Mouse (Mus musculus) liver, embryonic 12.5 days (tissue): ENCODE results near the gene Itprid2. TPM values are rescaled to one million over a fixed set of nuclear protein-coding genes. Genes with fewer than 3 reads are reported as not detected.
"Not testable (repeated sequence)": the region's sequence is repeated elsewhere in the genome, so short reads cannot be mapped to it uniquely, and the experiment has no call there.

Source experiments
- ATAC-seq: fragments of 200-750 bp; cut with Nextera tagmentation; 2 replicates; pipeline ENCODE4 v1.8.0; 2017; ENCODE audit warnings: moderate number of reproducible peaks, mild to moderate bottlenecking, moderate library complexity
- H3K27ac ChIP-seq: fragments of 300-500 bp; sonication (generic); 2 replicates; pipeline ENCODE4 v1.5.1; 2016; ENCODE audit warnings: mild to moderate bottlenecking
- H3K27me3 ChIP-seq: fragments of 300-500 bp; sonication (generic); replicated peaks from 2 replicates; pipeline ENCODE4 v1.6.1; 2016; ENCODE audit warnings: mild to moderate bottlenecking, moderate library complexity
- H3K36me3 ChIP-seq: fragments of 300-500 bp; sonication (generic); 2 replicates; pipeline ENCODE4 v1.6.1; 2016; ENCODE audit warnings: mild to moderate bottlenecking, moderate library complexity
- H3K4me1 ChIP-seq: fragments of 300-500 bp; sonication (generic); 2 replicates; pipeline ENCODE4 v1.6.1; 2016
- H3K4me2 ChIP-seq: fragments of 300-500 bp; sonication (generic); 2 replicates; pipeline ENCODE4 v1.6.1; 2016; ENCODE audit warnings: mild to moderate bottlenecking, moderate library complexity
- H3K4me3 ChIP-seq: fragments of 300-500 bp; sonication (generic); 2 replicates; pipeline ENCODE4 v1.5.1; 2016; ENCODE audit warnings: mild to moderate bottlenecking, moderate library complexity
- H3K9ac ChIP-seq: fragments of 300-500 bp; sonication (generic); 2 replicates; pipeline ENCODE4 v1.6.1; 2016; ENCODE audit warnings: mild to moderate bottlenecking, moderate library complexity
- H3K9me3 ChIP-seq: fragments of 300-500 bp; sonication (generic); replicated peaks from 2 replicates; pipeline ENCODE4 v1.6.1; 2016; ENCODE audit warnings: mild to moderate bottlenecking, moderate library complexity
- WGBS: fragments of 180-500 bp; shearing (Covaris S2); methylation state at CpG from one replicate; pipeline ENCODE4 v1.1.7; 2016; ENCODE audit not compliant: insufficient replicate concordance; 5-methylcytosine and 5-hydroxymethylcytosine counted together
- polyA plus RNA-seq: library from polyadenylated mRNA; unstranded; fragments of >200 nt; fragmentation: Nextera tagmentation; extraction: Ambion mirVana; gene quantifications from 2 replicates; pipeline ENCODE4 v1.2.1, GENCODE M21; 2016

Gene Itprid2
- 5.2 and 5.3 TPM in 2 replicates for polyA plus RNA-seq

DNA sequence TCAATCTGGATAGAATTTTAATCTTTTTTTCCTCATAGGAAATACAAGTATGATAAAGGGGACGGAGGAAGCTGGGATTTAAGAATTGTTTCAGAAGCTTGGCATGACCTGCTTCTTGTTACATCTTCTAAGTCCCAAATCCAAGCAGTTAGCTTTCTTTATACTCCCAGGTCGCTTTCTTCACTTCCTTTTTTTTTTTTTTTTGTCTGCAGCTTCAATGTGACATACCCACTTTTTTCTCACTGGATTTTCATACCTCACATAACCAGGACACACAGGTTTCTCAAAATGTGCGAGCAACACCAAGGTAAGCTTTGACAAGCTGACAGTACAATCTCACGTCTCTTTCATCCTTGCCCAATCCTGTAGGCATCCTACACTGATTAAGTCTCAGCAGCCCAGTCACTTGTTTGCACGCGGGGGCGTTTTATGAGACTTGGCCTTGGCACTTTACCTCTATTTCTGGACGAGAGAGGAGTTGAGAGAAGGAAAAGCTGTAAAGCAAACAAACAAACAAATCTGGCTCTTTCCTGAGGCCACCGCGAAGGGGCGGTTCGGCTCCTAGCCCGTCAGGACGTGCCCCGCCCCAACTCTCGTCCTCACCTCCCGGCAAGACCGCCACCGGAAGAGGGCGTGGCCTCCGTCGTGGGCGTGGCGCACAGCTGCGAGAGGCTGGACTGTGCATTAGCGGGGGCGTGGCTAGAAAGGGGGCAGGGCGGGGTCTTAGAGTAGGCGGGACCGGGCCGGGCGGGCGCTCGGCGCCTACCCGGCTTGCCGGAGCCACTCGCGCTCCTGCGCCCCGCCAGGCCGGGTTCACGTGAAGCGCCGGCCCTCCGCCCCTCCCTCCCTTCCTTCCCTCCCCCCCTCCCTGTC lies at the start of gene Itprid2:
Itprid2 (plus strand) TSS at position 825 of the 873 bp plus-strand sequence.
- Histone ChIP-seq H3K36me3 (no peaks in the 10 kb centered on the region), H3K4me3 (peak within 1 kb of the TSS; percentile 84), H3K9me3 (no peaks in the 10 kb centered on the region), H3K4me2 (peak within 1 kb of the TSS; percentile 100), H3K27ac (peak within 1 kb of the TSS; percentile 82), H3K4me1 (peaks cover 11% of the 10 kb centered on the region), H3K27me3 (no peaks in the 10 kb centered on the region), H3K9ac (peak within 1 kb of the TSS; percentile 90)
- peak; percentile 99 for ATAC-seq
- 2% methylated on average over 43 of the region's 46 CpGs for WGBS

DNA sequence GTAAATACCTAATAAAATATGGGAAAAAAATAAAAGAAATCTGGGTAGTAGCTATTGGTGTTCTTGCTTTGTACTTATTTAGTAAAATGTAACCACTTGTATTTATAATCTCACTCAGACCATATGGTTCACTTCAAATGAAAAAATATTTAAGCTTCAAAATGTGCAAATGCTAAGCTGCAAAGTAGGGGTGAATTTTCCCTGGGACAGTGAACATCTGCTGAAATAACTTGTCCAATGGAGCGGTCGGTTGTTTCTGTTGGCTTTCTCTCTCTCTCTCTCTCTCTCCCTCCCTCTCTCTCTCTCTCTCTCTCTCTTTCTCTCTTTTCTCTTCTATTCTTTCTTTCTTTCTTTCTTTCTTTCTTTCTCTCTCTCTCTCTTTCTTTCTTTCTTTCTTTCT lies 39.0 kb upstream of the Itprid2 start:
- no peaks in the 10 kb centered on the region for H3K9me3 ChIP-seq
- no peak overlapping the region for H3K4me2 ChIP-seq
- H3K27ac ChIP-seq = no peak overlapping the region
- H3K9ac ChIP-seq = no peak overlapping the region
- ATAC-seq = no peak
- peaks cover 4% of the 10 kb centered on the region; the same call in 1 of the 2 replicates for H3K4me1 ChIP-seq
- 84% methylated on average over 2 of the region's 2 CpGs for WGBS
- no peak overlapping the region for H3K4me3 ChIP-seq
- no peaks in the 10 kb centered on the region for H3K27me3 ChIP-seq
- no peaks in the 10 kb centered on the region for H3K36me3 ChIP-seq

GRCm38 (mm10) chr2:79597090-79597489 lies 38.1 kb upstream of the Itprid2 start:
- Histone ChIP-seq H3K4me2 (no peak overlapping the region), H3K27me3 (no peaks in the 10 kb centered on the region), H3K4me3 (no peak overlapping the region), H3K36me3 (no peaks in the 10 kb centered on the region), H3K9me3 (no peaks in the 10 kb centered on the region), H3K27ac (no peak overlapping the region), H3K9ac (no peak overlapping the region), H3K4me1 (peaks cover 13% of the 10 kb centered on the region)
- no peak for ATAC-seq

DNA sequence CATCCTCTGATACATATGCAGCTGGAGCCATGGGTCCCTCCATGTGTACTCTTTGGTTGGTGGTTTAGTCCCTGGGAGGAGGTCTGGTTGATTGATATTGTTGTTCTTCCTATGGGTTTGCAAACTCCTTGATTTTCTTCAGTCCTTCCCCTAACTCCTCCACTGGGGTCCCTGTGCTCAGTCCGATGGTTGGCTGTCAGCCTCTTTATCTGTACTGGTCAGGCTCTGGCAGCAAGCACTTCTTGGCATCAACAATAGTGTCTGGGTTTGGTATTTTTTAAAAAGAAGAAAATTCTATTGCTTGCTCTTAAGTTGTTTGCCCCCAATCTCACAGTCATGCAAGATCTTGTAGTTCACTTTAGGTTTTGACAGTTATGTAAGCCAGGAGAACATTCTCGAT lies 34.0 kb upstream of the Itprid2 start:
- WGBS = 14% methylated on average over 2 of the region's 2 CpGs

GRCm38 (mm10) chr2:79601691-79602116 lies 33.4 kb upstream of the Itprid2 start:
- Histone ChIP-seq H3K4me3 (no peak overlapping the region), H3K27me3 (no peaks in the 10 kb centered on the region), H3K4me2 (no peak overlapping the region), H3K9ac (no peak overlapping the region), H3K36me3 (no peaks in the 10 kb centered on the region), H3K9me3 (no peaks in the 10 kb centered on the region), H3K27ac (no peak overlapping the region), H3K4me1 (peaks cover 16% of the 10 kb centered on the region)
- WGBS = 21% methylated on average over 4 of the region's 4 CpGs
- ATAC-seq = no peak

More for the DNA sequence above, 34.0 kb upstream of the Itprid2 start:
- not testable (repeated sequence) for H3K27ac ChIP-seq, H3K4me2 ChIP-seq, H3K9me3 ChIP-seq, H3K27me3 ChIP-seq, H3K9ac ChIP-seq, ATAC-seq, H3K4me3 ChIP-seq, H3K36me3 ChIP-seq
- peaks cover 16% of the 10 kb centered on the region for H3K4me1 ChIP-seq

GRCm38 (mm10) chr2:79602306-79602705 lies 32.8 kb upstream of the Itprid2 start:
- no peak overlapping the region for H3K9ac ChIP-seq
- no peaks in the 10 kb centered on the region for H3K27me3 ChIP-seq
- ATAC-seq = no peak
- 65% methylated on average over 6 of the region's 6 CpGs for WGBS
- no peak overlapping the region for H3K4me2 ChIP-seq
- no peaks in the 10 kb centered on the region for H3K9me3 ChIP-seq
- H3K4me1 ChIP-seq = peaks cover 16% of the 10 kb centered on the region
- H3K36me3 ChIP-seq = no peaks in the 10 kb centered on the region
- no peak overlapping the region for H3K27ac ChIP-seq
- no peak overlapping the region for H3K4me3 ChIP-seq

DNA sequence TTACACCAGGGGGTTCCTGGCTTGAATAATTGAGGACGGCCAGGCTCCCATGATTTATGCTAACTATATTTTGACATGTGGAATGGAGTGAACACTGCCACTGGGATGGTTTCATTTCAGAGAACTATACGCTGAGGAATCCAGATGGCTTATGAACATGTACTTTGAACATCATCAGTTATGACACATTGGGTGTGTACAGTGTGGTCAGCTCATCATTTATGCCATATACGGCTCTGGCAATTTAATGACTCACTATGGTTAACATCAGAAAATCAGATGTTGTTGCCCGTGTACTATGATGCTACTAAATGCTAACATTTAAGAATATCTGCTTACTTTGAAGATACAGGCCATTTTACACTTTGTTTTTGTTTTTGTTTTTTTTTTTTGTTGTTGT lies 31.8 kb upstream of the Itprid2 start:
- peaks cover 16% of the 10 kb centered on the region for H3K4me1 ChIP-seq
- no peak overlapping the region for H3K9ac ChIP-seq
- H3K27ac ChIP-seq = no peak overlapping the region
- 72% methylated on average over 4 of the region's 4 CpGs for WGBS
- no peak for ATAC-seq
- H3K36me3 ChIP-seq = no peaks in the 10 kb centered on the region
- H3K4me3 ChIP-seq = no peak overlapping the region
- no peaks in the 10 kb centered on the region for H3K9me3 ChIP-seq
- H3K4me2 ChIP-seq = no peak overlapping the region
- H3K27me3 ChIP-seq = no peaks in the 10 kb centered on the region

DNA sequence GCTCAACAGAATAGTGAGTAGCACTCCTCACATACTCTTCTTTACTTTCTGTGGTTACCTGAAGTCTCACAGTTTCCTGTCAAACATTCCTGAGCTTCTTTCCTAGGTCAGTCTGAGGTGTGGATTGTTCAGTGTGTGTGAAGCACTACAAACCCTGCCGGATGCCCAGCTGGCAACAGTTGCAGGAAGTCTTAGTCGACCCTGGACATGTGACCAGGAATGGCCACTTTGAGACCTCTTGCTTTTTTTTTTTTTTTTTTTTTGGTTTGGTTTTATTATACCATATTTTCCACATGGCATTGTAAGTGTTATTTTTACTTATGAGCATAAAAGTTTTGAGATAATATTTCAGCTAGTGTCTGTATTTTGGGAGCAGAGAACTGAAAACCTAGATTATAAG lies 29.1 kb upstream of the Itprid2 start:
- peaks cover 13% of the 10 kb centered on the region for H3K4me1 ChIP-seq
- H3K9me3 ChIP-seq = no peaks in the 10 kb centered on the region
- H3K36me3 ChIP-seq = no peaks in the 10 kb centered on the region
- H3K9ac ChIP-seq = no peak overlapping the region
- no peak overlapping the region for H3K4me3 ChIP-seq
- no peak for ATAC-seq
- 50% methylated on average over 2 of the region's 2 CpGs for WGBS
- H3K27ac ChIP-seq = no peak overlapping the region
- no peak overlapping the region for H3K4me2 ChIP-seq
- no peaks in the 10 kb centered on the region for H3K27me3 ChIP-seq

DNA sequence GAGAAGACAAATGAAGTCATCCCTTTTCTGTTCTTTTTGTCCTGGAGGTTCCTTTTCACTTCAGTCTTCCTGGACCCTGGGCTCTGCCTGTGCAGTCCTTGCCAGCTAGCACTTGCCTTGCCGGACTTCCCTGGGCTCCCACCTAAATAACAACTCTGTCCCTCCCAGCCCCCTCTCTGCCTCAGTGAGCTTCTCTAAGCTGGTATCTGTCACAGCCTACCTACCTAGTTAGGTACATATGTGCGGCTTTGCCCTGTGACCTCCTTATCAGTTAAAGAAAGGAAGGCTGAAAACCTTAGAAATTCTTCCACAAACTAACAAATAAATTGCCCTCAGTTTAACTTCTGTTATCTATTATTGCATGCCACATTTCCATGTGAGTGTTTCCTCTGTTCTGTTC lies 28.0 kb upstream of the Itprid2 start:
- ATAC-seq = no peak
- no peak overlapping the region for H3K4me2 ChIP-seq
- 48% methylated on average over 2 of the region's 2 CpGs for WGBS
- no peak overlapping the region for H3K4me3 ChIP-seq
- no peaks in the 10 kb centered on the region for H3K36me3 ChIP-seq
- H3K27ac ChIP-seq = no peak overlapping the region
- no peaks in the 10 kb centered on the region for H3K9me3 ChIP-seq
- 0 out of 2 replicates have a peak, but pooled peaks cover 4% of the 10 kb centered on the region for H3K4me1 ChIP-seq
- H3K27me3 ChIP-seq = no peaks in the 10 kb centered on the region
- no peak overlapping the region for H3K9ac ChIP-seq

GRCm38 (mm10) chr2:79608301-79609074 lies 26.7 kb upstream of the Itprid2 start:
- H3K4me2 ChIP-seq = no peak overlapping the region
- no peak overlapping the region for H3K27ac ChIP-seq
- H3K4me3 ChIP-seq = no peak overlapping the region
- no peaks in the 10 kb centered on the region for H3K9me3 ChIP-seq
- 0 out of 2 replicates have a peak, but pooled peaks cover 2% of the 10 kb centered on the region for H3K4me1 ChIP-seq
- no peak for ATAC-seq
- no peaks in the 10 kb centered on the region for H3K27me3 ChIP-seq
- H3K36me3 ChIP-seq = no peaks in the 10 kb centered on the region
- no peak overlapping the region for H3K9ac ChIP-seq
- WGBS = 74% methylated on average over 8 of the region's 8 CpGs

DNA sequence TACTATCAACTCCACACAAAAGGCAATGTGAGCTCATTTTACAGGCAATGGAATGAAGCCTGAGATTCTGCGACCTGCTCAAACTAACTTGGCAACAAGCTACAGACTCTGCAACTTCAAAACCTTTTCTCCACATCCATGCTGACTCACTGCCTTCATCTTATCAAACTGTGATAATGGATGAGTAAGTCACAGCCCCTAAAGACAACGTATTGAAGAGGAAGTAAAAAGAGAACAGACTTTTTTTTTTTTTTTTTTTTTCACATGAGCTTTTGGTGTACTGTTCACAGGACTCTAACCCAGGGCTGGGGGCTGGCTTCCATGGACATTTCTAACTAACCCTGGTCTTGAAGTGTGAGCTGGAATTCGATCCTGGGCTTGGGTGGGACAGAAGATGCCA lies 24.3 kb upstream of the Itprid2 start:
- Histone ChIP-seq H3K4me3 (no peak overlapping the region), H3K9ac (no peak overlapping the region), H3K27ac (no peak overlapping the region), H3K36me3 (no peaks in the 10 kb centered on the region), H3K27me3 (no peaks in the 10 kb centered on the region), H3K9me3 (no peaks in the 10 kb centered on the region), H3K4me2 (no peak overlapping the region), H3K4me1 (0 out of 2 replicates have a peak, but pooled peaks cover 2% of the 10 kb centered on the region)
- no peak for ATAC-seq
- 31% methylated on average over 3 of the region's 3 CpGs for WGBS

GRCm38 (mm10) chr2:79618145-79618544 lies 17.0 kb upstream of the Itprid2 start:
- Histone ChIP-seq H3K9me3 (no peaks in the 10 kb centered on the region), H3K27ac (no peak overlapping the region), H3K4me1 (peaks cover under 1% of the 10 kb centered on the region; the same call in 1 of the 2 replicates), H3K4me2 (no peak overlapping the region), H3K9ac (no peak overlapping the region), H3K27me3 (no peaks in the 10 kb centered on the region), H3K4me3 (no peak overlapping the region), H3K36me3 (no peaks in the 10 kb centered on the region)
- no peak for ATAC-seq
- 51% methylated on average over 2 of the region's 2 CpGs for WGBS
